ENCODE assay signal across 11 mouse cellular contexts in genomic region chr12:80975939-80976671, GRCm38 (mm10). TPM values are rescaled to one million over a fixed set of nuclear protein-coding genes. Genes with fewer than 3 reads are reported as not detected.
"Had no signal": no experiment of that assay in that cellular context is flagged by ENCODE, and none has a peak within 500 bp of the region (broad histone marks: within the 10 kb centered on the region; RNA-seq: fewer than 3 reads in every experiment).

No protein-coding gene starts in this region.

- H3K27me3 ChIP-seq: limb, embryonic 12.5 days; neural tube, embryonic 12.5 days had no signal

- DNase-seq: kidney, adult 8-10 months; kidney, postnatal 25 days; lung, adult 18-20 months; midbrain, embryonic 14.5 days; thymus, adult 18-20 months; thymus, postnatal 14 days had no signal

- ATAC-seq: intestine, postnatal 0 days had no signal

- H3K9me3 ChIP-seq: limb, embryonic 12.5 days; midbrain, embryonic 10.5 days; neural tube, embryonic 12.5 days had no signal

- H3K27ac ChIP-seq: limb, embryonic 12.5 days; midbrain, embryonic 10.5 days; neural tube, embryonic 12.5 days had no signal

- H3K9ac ChIP-seq: limb, embryonic 12.5 days; neural tube, embryonic 12.5 days had no signal

- H3K36me3 ChIP-seq: limb, embryonic 12.5 days; midbrain, embryonic 10.5 days; neural tube, embryonic 12.5 days had no signal

- H3K4me1 ChIP-seq: limb, embryonic 12.5 days; midbrain, embryonic 10.5 days; neural tube, embryonic 12.5 days had no signal

- H3K4me2 ChIP-seq: limb, embryonic 12.5 days; neural tube, embryonic 12.5 days had no signal

- H3K4me3 ChIP-seq: limb, embryonic 12.5 days; midbrain, embryonic 10.5 days; neural tube, embryonic 12.5 days had no signal

RNA-seq across cellular contexts. Expression of gene Slc10a1, which starts 7.6 kb away (rescaled TPM):
- total RNA-seq: left cerebral cortex, postnatal 36 days had no signal
